Mouse (Mus musculus) embryonic fibroblast, embryonic 13.5 days (primary cell): ENCODE measurements around the gene Fras1. TPM values are rescaled to one million over a fixed set of nuclear protein-coding genes. Genes with fewer than 3 reads are reported as not detected.
A peak's percentile ranks its signal among the peaks of the same experiment; 100 is the strongest.

Experiments used
- H3K27ac ChIP-seq: 2 replicates; pipeline ENCODE4 v1.5.1; 2012; ENCODE audit warnings: low read length, control low read depth, inconsistent platforms; ENCODE audit not compliant: insufficient read depth
- H3K4me1 ChIP-seq: 2 replicates; pipeline ENCODE4 v1.6.1; 2011; ENCODE audit warnings: low read length; ENCODE audit not compliant: control insufficient read depth, insufficient read depth
- H3K4me3 ChIP-seq: 2 replicates; pipeline ENCODE4 v1.5.1; 2011; ENCODE audit warnings: mild to moderate bottlenecking, control low read depth, low read length; ENCODE audit not compliant: insufficient read depth
- CTCF ChIP-seq: IDR thresholded peaks from 2 replicates; pipeline ENCODE4 v1.5.1; 2011; ENCODE audit warnings: mild to moderate bottlenecking, control low read depth, low read length, moderate library complexity, borderline replicate concordance; ENCODE audit not compliant: insufficient read depth
- POLR2A ChIP-seq: IDR thresholded peaks from 2 replicates; pipeline ENCODE4 v1.6.1; 2011; ENCODE audit warnings: low read depth, mild to moderate bottlenecking, control low read depth, low read length, moderate library complexity
- polyA plus RNA-seq: library from polyadenylated mRNA; stranded (reverse); fragments of >200 nt; gene quantifications from 2 replicates; pipeline ENCODE4 v1.2.4, GENCODE M21; 2011; ENCODE audit warnings: low read depth; ENCODE audit not compliant: missing spikeins, insufficient read length

Fras1 gene
- 1.2 and 2.2 TPM in 2 replicates for polyA plus RNA-seq

DNA sequence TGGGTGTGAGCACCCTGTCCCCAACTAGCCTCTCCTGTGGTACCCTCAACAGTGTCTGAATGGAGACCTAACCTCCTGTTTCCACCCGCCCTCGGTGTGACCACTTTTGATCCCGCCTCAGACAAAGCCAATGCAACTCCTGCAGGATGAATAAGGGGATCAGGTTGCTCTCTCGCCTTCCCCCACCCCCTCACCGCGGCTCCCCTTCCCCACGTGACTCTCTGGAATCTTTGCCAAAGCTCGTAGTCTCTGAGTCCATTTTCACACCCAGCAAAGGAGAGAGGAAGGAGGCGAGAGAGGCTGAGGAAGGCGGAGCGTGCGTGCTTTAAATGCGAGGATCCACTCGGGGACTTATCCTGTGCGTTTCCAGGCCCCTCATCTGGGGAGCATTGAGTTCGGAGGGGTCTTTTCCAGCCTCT is at the start of gene Fras1:
Fras1 (plus strand) TSS at position 389 of the 419 bp plus-strand sequence.
- no peak within 1 kb of the TSS for H3K27ac ChIP-seq
- TF ChIP-seq CTCF (no peak), POLR2A (no peak)
- H3K4me3 ChIP-seq: peak within 1 kb of the TSS; percentile 62
- no peaks in the 10 kb centered on the region for H3K4me1 ChIP-seq

DNA sequence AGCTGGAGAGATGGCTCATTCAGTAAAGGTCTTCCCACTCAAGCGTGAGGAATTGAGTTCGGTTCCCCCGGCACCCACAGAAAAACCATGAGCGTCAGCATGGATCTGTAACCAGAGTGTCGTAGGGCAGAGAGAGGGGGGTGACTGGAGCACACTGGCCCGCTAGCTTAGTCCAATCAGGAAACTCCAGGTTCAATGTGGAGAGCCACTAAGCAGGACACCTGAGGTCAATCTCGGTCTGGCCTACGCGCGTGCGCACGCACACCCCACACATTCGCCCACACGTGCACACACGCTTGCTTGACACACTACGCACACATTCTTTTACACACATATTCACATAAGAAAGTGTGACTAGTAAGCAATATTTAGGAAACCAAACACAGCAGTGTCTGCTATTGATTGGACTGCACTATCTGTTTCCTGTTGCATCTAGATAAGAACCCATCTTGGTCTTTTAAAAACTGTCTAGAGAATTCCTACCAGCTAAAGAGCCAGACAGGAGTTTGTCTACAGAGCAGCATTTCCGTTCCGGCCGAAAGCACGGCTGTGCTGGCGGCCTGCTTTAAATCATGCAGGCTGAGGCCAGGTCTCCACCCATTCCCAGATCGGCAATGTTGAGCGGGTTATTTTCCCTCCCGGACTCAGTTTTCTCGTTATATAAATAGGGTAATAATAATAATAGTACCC is 42.6 kb upstream of the Fras1 start:
- TF ChIP-seq CTCF (no peak), POLR2A (no peak)
- Histone ChIP-seq H3K4me1 (no peaks in the 10 kb centered on the region), H3K4me3 (no peak overlapping the region), H3K27ac (no peak overlapping the region)

- no peaks in the 10 kb centered on the region for H3K4me1 ChIP-seq
- no peak overlapping the region for H3K4me3 ChIP-seq
- no peak overlapping the region for H3K27ac ChIP-seq
- TF ChIP-seq POLR2A (no peak), CTCF (no peak)
These were observed 42.1 kb upstream of the Fras1 start for GRCm38 (mm10) chr5:96331738-96332070.

GRCm38 (mm10) chr5:96333963-96334362 is 39.8 kb upstream of the Fras1 start:
- Histone ChIP-seq H3K27ac (no peak overlapping the region), H3K4me1 (no peaks in the 10 kb centered on the region), H3K4me3 (no peak overlapping the region)
- TF ChIP-seq POLR2A (no peak), CTCF (no peak)

GRCm38 (mm10) chr5:96340564-96340963 is 33.2 kb upstream of the Fras1 start:
- no peak overlapping the region for H3K27ac ChIP-seq
- H3K4me1 ChIP-seq: peaks cover 3% of the 10 kb centered on the region; the same call in 1 of the 2 replicates
- H3K4me3 ChIP-seq: no peak overlapping the region
- no peak for TF ChIP-seq CTCF
- TF ChIP-seq POLR2A: no peak

- no peak for TF ChIP-seq POLR2A
- H3K27ac ChIP-seq: no peak overlapping the region
- peaks cover 3% of the 10 kb centered on the region; the same call in 1 of the 2 replicates for H3K4me1 ChIP-seq
- H3K4me3 ChIP-seq: no peak overlapping the region
These were observed 28.8 kb upstream of the Fras1 start for GRCm38 (mm10) chr5:96344983-96345382.

GRCm38 (mm10) chr5:96351963-96352362 is 21.8 kb upstream of the Fras1 start:
- TF ChIP-seq POLR2A (no peak), CTCF (peak; percentile 24; the same call in 1 of the 2 replicates)
- H3K4me1 ChIP-seq: no peaks in the 10 kb centered on the region
- H3K4me3 ChIP-seq: no peak overlapping the region
- H3K27ac ChIP-seq: no peak overlapping the region

DNA sequence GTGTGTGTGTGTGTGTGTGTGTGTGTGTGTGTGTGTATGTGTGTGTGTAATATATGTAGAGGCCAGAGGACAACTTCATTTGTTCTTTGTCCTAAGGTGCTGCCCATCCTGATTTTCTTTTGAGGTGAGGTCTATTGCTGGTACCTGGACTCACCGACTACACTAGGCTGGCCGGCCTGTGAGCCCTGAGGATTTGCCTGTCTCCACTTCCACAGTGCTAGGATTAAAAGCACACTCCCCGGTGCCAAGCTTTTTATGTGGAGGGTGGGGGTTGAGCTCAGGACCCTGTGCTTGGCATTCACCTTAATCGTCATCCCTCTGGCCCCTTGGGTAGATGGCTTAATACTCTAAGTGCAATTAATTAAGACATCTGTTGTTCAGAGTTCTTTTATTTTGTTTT is 9.8 kb upstream of the Fras1 start:
- no peak overlapping the region for H3K4me3 ChIP-seq
- no peak overlapping the region for H3K27ac ChIP-seq
- TF ChIP-seq POLR2A: no peak
- TF ChIP-seq CTCF: no peak
- H3K4me1 ChIP-seq: no peaks in the 10 kb centered on the region

DNA sequence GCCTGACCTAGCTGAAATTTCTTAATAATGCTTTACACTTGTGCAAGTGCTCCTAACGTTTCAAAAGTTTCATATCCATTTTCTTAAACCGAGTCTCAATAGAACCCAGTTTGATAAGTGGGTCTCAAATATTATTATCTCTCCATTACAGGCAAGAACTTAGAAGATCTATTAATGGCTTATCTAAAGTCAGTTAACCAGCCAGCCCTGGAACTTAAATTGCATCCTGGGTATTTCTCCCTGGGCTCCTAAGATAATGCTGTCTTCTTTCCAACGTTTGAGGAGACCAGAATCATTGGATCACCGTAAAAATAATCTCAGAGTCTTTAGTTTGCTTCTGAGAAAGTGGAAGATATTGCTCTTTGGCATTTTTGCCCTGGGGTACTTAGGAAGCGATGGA is 8.2 kb upstream of the Fras1 start:
- Histone ChIP-seq H3K27ac (no peak overlapping the region), H3K4me3 (no peak overlapping the region), H3K4me1 (no peaks in the 10 kb centered on the region)
- TF ChIP-seq POLR2A (no peak), CTCF (no peak)

- no peak for TF ChIP-seq CTCF
- no peak for TF ChIP-seq POLR2A
- Histone ChIP-seq H3K4me3 (no peak overlapping the region), H3K4me1 (no peaks in the 10 kb centered on the region), H3K27ac (no peak overlapping the region)
These were observed 6.5 kb upstream of the Fras1 start for GRCm38 (mm10) chr5:96367260-96367659.

DNA sequence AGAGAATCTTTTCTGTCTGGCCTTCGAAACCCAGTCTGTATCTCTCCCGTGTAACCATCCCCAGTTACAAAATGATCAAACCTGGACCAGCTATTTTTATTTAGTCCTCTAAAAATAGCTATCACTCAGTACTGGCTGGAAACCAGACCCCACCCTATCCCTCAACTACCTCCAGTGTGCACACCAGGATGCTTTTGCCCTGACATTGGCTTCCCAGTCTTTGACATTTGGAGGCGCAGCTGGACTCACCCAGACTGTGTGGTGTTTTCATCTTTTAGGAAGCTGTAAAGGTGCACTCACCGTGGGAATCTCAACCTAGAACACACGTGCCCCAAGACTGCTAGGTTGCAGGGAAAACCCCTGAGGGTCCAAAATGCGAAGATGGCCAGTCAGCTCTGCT is 649 bp upstream of the Fras1 start:
- H3K4me3 ChIP-seq: peak overlapping the region; percentile 62; the same call in 1 of the 2 replicates

More for the DNA sequence above, 649 bp upstream of the Fras1 start:
- no peak overlapping the region for H3K27ac ChIP-seq
- TF ChIP-seq CTCF (no peak), POLR2A (no peak)
- H3K4me1 ChIP-seq: no peaks in the 10 kb centered on the region
